Mouse (Mus musculus) G1E (cell line): Measurements from ENCODE around the gene Tepp. TPM values are rescaled to one million over a fixed set of nuclear protein-coding genes. Genes with fewer than 3 reads are reported as not detected.

Source experiments
- ATAC-seq: 2 replicates; pipeline ENCODE4 v1.8.0; 2016; ENCODE audit warnings: mild to moderate bottlenecking; ENCODE audit not compliant: insufficient number of reproducible peaks, poor library complexity, low FRiP score, severe bottlenecking; ENCODE audit errors: extremely low read depth
- DNase-seq: peaks from one replicate; pipeline ENCODE4 v3.0.0; 2012; ENCODE audit warnings: low spot score
- H3K27me3 ChIP-seq: 2 replicates; pipeline ENCODE4 v1.6.1; 2012; ENCODE audit warnings: mild to moderate bottlenecking, low read length, inconsistent platforms; ENCODE audit not compliant: insufficient read depth
- H3K36me3 ChIP-seq: replicated peaks from 2 replicates; pipeline ENCODE3; 2012; ENCODE audit warnings: mild to moderate bottlenecking, inconsistent platforms
- H3K4me1 ChIP-seq: 2 replicates; pipeline ENCODE4 v1.6.1; 2012; ENCODE audit warnings: low read depth, low read length, inconsistent platforms, mixed read lengths; ENCODE audit not compliant: insufficient read depth
- H3K4me3 ChIP-seq: 2 replicates; pipeline ENCODE4 v1.5.1; 2012; ENCODE audit warnings: low read depth, mild to moderate bottlenecking, inconsistent platforms, low read length, moderate library complexity, mixed read lengths
- H3K9me3 ChIP-seq: replicated peaks from 2 replicates; pipeline ENCODE4 v1.6.1; 2012; ENCODE audit warnings: inconsistent platforms
- CTCF ChIP-seq: IDR thresholded peaks from 2 replicates; pipeline ENCODE4 v1.5.1; 2012; ENCODE audit warnings: low read depth, low read length, inconsistent platforms, mixed read lengths
- GATA1 ChIP-seq: IDR thresholded peaks from 2 replicates; pipeline ENCODE4 v1.6.1; 2012; ENCODE audit warnings: borderline replicate concordance, low read length, inconsistent platforms, mixed read lengths
- GATA2 ChIP-seq: IDR thresholded peaks from 2 replicates; pipeline ENCODE4 v1.6.1; 2012; ENCODE audit warnings: low read depth, low read length, inconsistent platforms, borderline replicate concordance
- POLR2AphosphoS5 ChIP-seq: IDR thresholded peaks from 2 replicates; pipeline ENCODE4 v1.6.1; 2012; ENCODE audit warnings: low read depth, low read length, inconsistent platforms; ENCODE audit not compliant: insufficient replicate concordance
- TAL1 ChIP-seq: conservative IDR thresholded peaks from 2 replicates; pipeline ENCODE4 v1.6.1; 2012; ENCODE audit warnings: low read depth, low read length, inconsistent platforms, mixed read lengths
- polyA plus RNA-seq: library from polyadenylated mRNA; stranded (reverse); fragments of >175 nt; gene quantifications from 2 replicates; pipeline ENCODE4 v1.2.3, GENCODE M21; 2012
- total RNA-seq, 2 experiments: library from RNA; stranded (forward) in 1 of 2; stranded (reverse) in 1 of 2; fragments of 200-1000 nt in 1 of 2; fragments of >200 nt in 1 of 2; fragmentation: Nextera tagmentation in 1 of 2; gene quantifications; 2 replicates each; pipeline ENCODE4 v1.2.3; 2014 to 2017

Tepp gene
- total RNA-seq (2014; fragmentation: Nextera tagmentation) (not detected in 2 replicates), total RNA-seq (2017) (not detected in 2 replicates), polyA plus RNA-seq (not detected in 2 replicates)

GRCm38 (mm10) chr8:95310342-95310970 is at the start of gene Tepp:
TSS of gene Tepp (plus strand) at chr8:95310566.
- Histone ChIP-seq H3K36me3 (no peaks in the 10 kb centered on the region), H3K4me1 (no peaks in the 10 kb centered on the region), H3K4me3 (no peak within 1 kb of the TSS), H3K27me3 (peaks cover 26% of the 10 kb centered on the region; the same call in 1 of the 2 replicates), H3K9me3 (no peaks in the 10 kb centered on the region)
- no peak for DNase-seq
- no peak for ATAC-seq
- TF ChIP-seq TAL1 (no peak), GATA2 (no peak), GATA1 (no peak), CTCF (no peak), POLR2AphosphoS5 (no peak)

GRCm38 (mm10) chr8:95262181-95262580 is 48.2 kb upstream of the Tepp start:
- Histone ChIP-seq H3K36me3 (no peaks in the 10 kb centered on the region), H3K9me3 (no peaks in the 10 kb centered on the region), H3K4me1 (no peaks in the 10 kb centered on the region), H3K4me3 (no peak overlapping the region), H3K27me3 (peaks cover 20% of the 10 kb centered on the region)
- TF ChIP-seq GATA1 (no peak), CTCF (no peak)
- no peak for ATAC-seq
- DNase-seq = no peak

- H3K4me3 ChIP-seq = no peak overlapping the region
- no peaks in the 10 kb centered on the region for H3K9me3 ChIP-seq
- no peak for ATAC-seq
- H3K27me3 ChIP-seq = peaks cover 21% of the 10 kb centered on the region
- DNase-seq = no peak
- no peaks in the 10 kb centered on the region for H3K36me3 ChIP-seq
- TF ChIP-seq TAL1 (no peak), GATA2 (no peak), POLR2AphosphoS5 (no peak), CTCF (no peak), GATA1 (no peak)
- H3K4me1 ChIP-seq = no peaks in the 10 kb centered on the region
Observed at GRCm38 (mm10) chr8:95270501-95270900, 39.9 kb upstream of the Tepp start.

GRCm38 (mm10) chr8:95271841-95272240 is 38.5 kb upstream of the Tepp start:
- no peak for ATAC-seq
- peaks cover 18% of the 10 kb centered on the region for H3K27me3 ChIP-seq
- H3K4me3 ChIP-seq = no peak overlapping the region
- no peaks in the 10 kb centered on the region for H3K36me3 ChIP-seq
- H3K9me3 ChIP-seq = no peaks in the 10 kb centered on the region
- no peaks in the 10 kb centered on the region for H3K4me1 ChIP-seq
- no peak for DNase-seq
- TF ChIP-seq POLR2AphosphoS5 (no peak), GATA1 (no peak), GATA2 (no peak), TAL1 (no peak), CTCF (no peak)

- H3K4me3 ChIP-seq = no peak overlapping the region
- peaks cover 7% of the 10 kb centered on the region for H3K27me3 ChIP-seq
- H3K36me3 ChIP-seq = no peaks in the 10 kb centered on the region
- DNase-seq (no peak), ATAC-seq (no peak)
- H3K9me3 ChIP-seq = no peaks in the 10 kb centered on the region
- H3K4me1 ChIP-seq = no peaks in the 10 kb centered on the region
- no peak for TF ChIP-seq GATA1
- TF ChIP-seq POLR2AphosphoS5 = no peak
- TF ChIP-seq CTCF = no peak
Observed at GRCm38 (mm10) chr8:95272871-95273270, 37.5 kb upstream of the Tepp start.

GRCm38 (mm10) chr8:95281493-95281892 is 28.9 kb upstream of the Tepp start:
- Histone ChIP-seq H3K4me1 (no peaks in the 10 kb centered on the region), H3K36me3 (no peaks in the 10 kb centered on the region), H3K4me3 (no peak overlapping the region), H3K27me3 (peaks cover 5% of the 10 kb centered on the region; the same call in 1 of the 2 replicates), H3K9me3 (no peaks in the 10 kb centered on the region)
- TF ChIP-seq POLR2AphosphoS5 (no peak), GATA2 (no peak), TAL1 (no peak), GATA1 (no peak), CTCF (no peak)
- ATAC-seq (no peak), DNase-seq (no peak)
